Mouse (Mus musculus): Measurements from ENCODE around the gene Gramd1b. TPM values are rescaled to one million over a fixed set of nuclear protein-coding genes. Genes with fewer than 3 reads are reported as not detected.

Gene Gramd1b
- polyA plus RNA-seq, 1 experiment from 2014 or later, result 5.7 TPM

GRCm38 (mm10) chr9:40376139-40376541 is 155.0 kb downstream of the Gramd1b start:
- peaks cover 13% of the 10 kb centered on the region for H3K4me1 ChIP-seq (replicated peaks)
- H3K9ac ChIP-seq, result 0 out of 2 replicates have a peak overlapping the region, but pooled peaks have one; percentile 8
- peak overlapping the region; percentile 49 for H3K4me2 ChIP-seq
- ATAC-seq (replicated peaks; ENCODE audit: insufficient number of reproducible peaks, insufficient read depth, low FRiP score, low read depth), result peak; percentile 68; the same call in 1 of the 2 replicates
- H3K4me3 ChIP-seq, result peak overlapping the region; percentile 25
- no peak overlapping the region for H3K27ac ChIP-seq
- 10% methylated on average over 11 of the region's 11 CpGs for WGBS
- no peaks in the 10 kb centered on the region for H3K27me3 ChIP-seq
- no peaks in the 10 kb centered on the region for H3K9me3 ChIP-seq (replicated peaks)
- H3K36me3 ChIP-seq, result no peaks in the 10 kb centered on the region

- H3K36me3 ChIP-seq, result no peaks in the 10 kb centered on the region
- no peaks in the 10 kb centered on the region for H3K9me3 ChIP-seq (replicated peaks)
- H3K27me3 ChIP-seq, result no peaks in the 10 kb centered on the region
- H3K4me1 ChIP-seq (replicated peaks), result peaks cover 13% of the 10 kb centered on the region
- no peak overlapping the region for H3K9ac ChIP-seq
- H3K4me2 ChIP-seq, result no peak overlapping the region
- 67% methylated on average over 6 of the region's 6 CpGs for WGBS
- no peak overlapping the region for H3K27ac ChIP-seq
- ATAC-seq (replicated peaks; ENCODE audit: insufficient number of reproducible peaks, insufficient read depth, low FRiP score, low read depth), result no peak
- H3K4me3 ChIP-seq, result no peak overlapping the region
Observed at GRCm38 (mm10) chr9:40375518-40375917, 155.7 kb downstream of the Gramd1b start.

- no peak for ATAC-seq (replicated peaks; ENCODE audit: insufficient number of reproducible peaks, insufficient read depth, low FRiP score, low read depth)
- WGBS, result 59% methylated on average over 4 of the region's 5 CpGs
Observed at GRCm38 (mm10) chr9:40374992-40375391, 156.2 kb downstream of the Gramd1b start.

GRCm38 (mm10) chr9:40374533-40374971 is 156.6 kb downstream of the Gramd1b start:
- Histone ChIP-seq H3K27me3 (no peaks in the 10 kb centered on the region), H3K9ac (no peak overlapping the region), H3K4me1 (replicated peaks) (peaks cover 13% of the 10 kb centered on the region), H3K36me3 (no peaks in the 10 kb centered on the region), H3K4me2 (no peak overlapping the region), H3K9me3 (replicated peaks) (no peaks in the 10 kb centered on the region), H3K27ac (no peak overlapping the region), H3K4me3 (no peak overlapping the region)
- 71% methylated on average over 6 of the region's 6 CpGs for WGBS
- ATAC-seq (replicated peaks; ENCODE audit: insufficient number of reproducible peaks, insufficient read depth, low FRiP score, low read depth), result no peak

More at GRCm38 (mm10) chr9:40374992-40375391, 156.2 kb downstream of the Gramd1b start:
- Histone ChIP-seq H3K27ac (no peak overlapping the region), H3K4me2 (no peak overlapping the region), H3K4me1 (replicated peaks) (peaks cover 13% of the 10 kb centered on the region), H3K9ac (no peak overlapping the region), H3K4me3 (no peak overlapping the region), H3K27me3 (no peaks in the 10 kb centered on the region), H3K9me3 (replicated peaks) (no peaks in the 10 kb centered on the region), H3K36me3 (no peaks in the 10 kb centered on the region)

GRCm38 (mm10) chr9:40374052-40374451 is 157.1 kb downstream of the Gramd1b start:
- H3K27me3 ChIP-seq, result no peaks in the 10 kb centered on the region
- WGBS, result 68% methylated on average over 11 of the region's 11 CpGs
- no peak for ATAC-seq (replicated peaks; ENCODE audit: insufficient number of reproducible peaks, insufficient read depth, low FRiP score, low read depth)
- H3K4me1 ChIP-seq (replicated peaks), result peaks cover 13% of the 10 kb centered on the region
- H3K9me3 ChIP-seq (replicated peaks), result no peaks in the 10 kb centered on the region
- no peak overlapping the region for H3K27ac ChIP-seq
- no peak overlapping the region for H3K9ac ChIP-seq
- no peak overlapping the region for H3K4me2 ChIP-seq
- no peaks in the 10 kb centered on the region for H3K36me3 ChIP-seq
- H3K4me3 ChIP-seq, result no peak overlapping the region

GRCm38 (mm10) chr9:40370151-40370550 is 161.0 kb downstream of the Gramd1b start:
- Histone ChIP-seq H3K27me3 (no peaks in the 10 kb centered on the region), H3K36me3 (no peaks in the 10 kb centered on the region), H3K4me3 (no peak overlapping the region), H3K27ac (no peak overlapping the region), H3K9me3 (replicated peaks) (no peaks in the 10 kb centered on the region), H3K4me2 (no peak overlapping the region), H3K4me1 (replicated peaks) (0 out of 2 replicates have a peak, but pooled peaks cover 3% of the 10 kb centered on the region), H3K9ac (no peak overlapping the region)
- ATAC-seq (replicated peaks; ENCODE audit: insufficient number of reproducible peaks, insufficient read depth, low FRiP score, low read depth), result no peak
- 70% methylated on average over 4 of the region's 4 CpGs for WGBS

- Histone ChIP-seq H3K4me1 (replicated peaks) (0 out of 2 replicates have a peak, but pooled peaks cover 3% of the 10 kb centered on the region), H3K27ac (no peak overlapping the region), H3K4me3 (no peak overlapping the region), H3K4me2 (no peak overlapping the region), H3K9me3 (replicated peaks) (no peaks in the 10 kb centered on the region), H3K9ac (no peak overlapping the region), H3K27me3 (no peaks in the 10 kb centered on the region), H3K36me3 (no peaks in the 10 kb centered on the region)
- 79% methylated on average over 8 of the region's 8 CpGs for WGBS
- ATAC-seq (replicated peaks; ENCODE audit: insufficient number of reproducible peaks, insufficient read depth, low FRiP score, low read depth), result no peak
Observed at GRCm38 (mm10) chr9:40366795-40367194, 164.4 kb downstream of the Gramd1b start.

GRCm38 (mm10) chr9:40364312-40364711 is 166.9 kb downstream of the Gramd1b start:
- Histone ChIP-seq H3K27ac (no peak overlapping the region), H3K9ac (no peak overlapping the region), H3K4me1 (replicated peaks) (0 out of 2 replicates have a peak, but pooled peaks cover 3% of the 10 kb centered on the region), H3K4me2 (no peak overlapping the region), H3K4me3 (no peak overlapping the region), H3K9me3 (replicated peaks) (no peaks in the 10 kb centered on the region), H3K36me3 (no peaks in the 10 kb centered on the region), H3K27me3 (no peaks in the 10 kb centered on the region)
- ATAC-seq (replicated peaks; ENCODE audit: insufficient number of reproducible peaks, insufficient read depth, low FRiP score, low read depth), result no peak
- 68% methylated on average over 7 of the region's 7 CpGs for WGBS

GRCm38 (mm10) chr9:40361970-40362369 is 169.2 kb downstream of the Gramd1b start:
- Histone ChIP-seq H3K36me3 (no peaks in the 10 kb centered on the region), H3K27ac (no peak overlapping the region)

GRCm38 (mm10) chr9:40358408-40358896 is 172.7 kb downstream of the Gramd1b start:
- WGBS, result 43% methylated on average over 8 of the region's 8 CpGs
- H3K27me3 ChIP-seq, result no peaks in the 10 kb centered on the region
- H3K36me3 ChIP-seq, result no peaks in the 10 kb centered on the region
- no peak overlapping the region for H3K9ac ChIP-seq
- H3K9me3 ChIP-seq (replicated peaks), result no peaks in the 10 kb centered on the region
- H3K4me3 ChIP-seq, result no peak overlapping the region
- H3K27ac ChIP-seq, result no peak overlapping the region
- ATAC-seq (replicated peaks; ENCODE audit: insufficient number of reproducible peaks, insufficient read depth, low FRiP score, low read depth), result no peak
- 0 out of 2 replicates have a peak overlapping the region, but pooled peaks have one; percentile 16 for H3K4me2 ChIP-seq
- peaks cover 19% of the 10 kb centered on the region for H3K4me1 ChIP-seq (replicated peaks)

More at GRCm38 (mm10) chr9:40361970-40362369, 169.2 kb downstream of the Gramd1b start:
- Histone ChIP-seq H3K9me3 (replicated peaks) (no peaks in the 10 kb centered on the region), H3K4me3 (no peak overlapping the region), H3K9ac (no peak overlapping the region), H3K4me2 (no peak overlapping the region), H3K27me3 (no peaks in the 10 kb centered on the region), H3K4me1 (replicated peaks) (peaks cover 21% of the 10 kb centered on the region)
- 76% methylated on average over 6 of the region's 6 CpGs for WGBS
- no peak for ATAC-seq (replicated peaks; ENCODE audit: insufficient number of reproducible peaks, insufficient read depth, low FRiP score, low read depth)

- no peak overlapping the region for H3K27ac ChIP-seq
- H3K4me2 ChIP-seq, result no peak overlapping the region
- WGBS, result 94% methylated on average over 4 of the region's 4 CpGs
- H3K9ac ChIP-seq, result no peak overlapping the region
- ATAC-seq (replicated peaks; ENCODE audit: insufficient number of reproducible peaks, insufficient read depth, low FRiP score, low read depth), result no peak
- H3K36me3 ChIP-seq, result no peaks in the 10 kb centered on the region
- H3K4me1 ChIP-seq (replicated peaks), result peaks cover 19% of the 10 kb centered on the region
- H3K4me3 ChIP-seq, result no peak overlapping the region
- H3K9me3 ChIP-seq (replicated peaks), result no peaks in the 10 kb centered on the region
- H3K27me3 ChIP-seq, result no peaks in the 10 kb centered on the region
Observed at GRCm38 (mm10) chr9:40356768-40357446, 174.3 kb downstream of the Gramd1b start.

- Histone ChIP-seq H3K27ac (no peak overlapping the region), H3K9ac (no peak overlapping the region), H3K4me1 (replicated peaks) (peaks cover 19% of the 10 kb centered on the region), H3K4me2 (no peak overlapping the region), H3K4me3 (no peak overlapping the region), H3K9me3 (replicated peaks) (no peaks in the 10 kb centered on the region), H3K27me3 (no peaks in the 10 kb centered on the region), H3K36me3 (no peaks in the 10 kb centered on the region)
- 86% methylated on average over 5 of the region's 5 CpGs for WGBS
- no peak for ATAC-seq (replicated peaks; ENCODE audit: insufficient number of reproducible peaks, insufficient read depth, low FRiP score, low read depth)
Observed at GRCm38 (mm10) chr9:40356368-40356767, 174.8 kb downstream of the Gramd1b start.

Measured in heart, embryonic 15.5 days (tissue).